Mouse (Mus musculus): ENCODE measurements around the gene Rpusd2. TPM values are rescaled to one million over a fixed set of nuclear protein-coding genes. Genes with fewer than 3 reads are reported as not detected.

Gene Rpusd2
- polyA plus RNA-seq, 1 experiment from 2014 or later: 2.1 TPM

GRCm38 (mm10) chr2:119024536-119025238 lies 9.9 kb upstream of the Rpusd2 start:
- H3K9ac ChIP-seq (ENCODE audit: low read depth, low read length): peak overlapping the region; percentile 9; the same call in 1 of the 2 replicates
- no peaks in the 10 kb centered on the region for H3K27me3 ChIP-seq (ENCODE audit: control insufficient read depth, insufficient read depth, low read depth, low read length)
- ATAC-seq (ENCODE audit: low read depth): peak; percentile 91

GRCm38 (mm10) chr2:119025239-119025616 lies 9.4 kb upstream of the Rpusd2 start:
- Histone ChIP-seq H3K9ac (ENCODE audit: low read depth, low read length) (no peak overlapping the region), H3K4me2 (ENCODE audit: low read depth, low read length) (peak overlapping the region; percentile 56), H3K4me3 (ENCODE audit: low read depth, low read length) (no peak overlapping the region), H3K4me1 (ENCODE audit: control insufficient read depth, low read depth, low read length) (peaks cover 44% of the 10 kb centered on the region), H3K36me3 (ENCODE audit: control insufficient read depth, insufficient read depth) (peaks cover 19% of the 10 kb centered on the region), H3K27ac (ENCODE audit: low read length) (peak overlapping the region; percentile 88), H3K27me3 (ENCODE audit: control insufficient read depth, insufficient read depth, low read depth, low read length) (no peaks in the 10 kb centered on the region), H3K9me3 (replicated peaks; ENCODE audit: control insufficient read depth, low read length) (no peaks in the 10 kb centered on the region; the same call in 1 of the 2 replicates)
- WGBS (ENCODE audit: insufficient replicate concordance): 30% methylated on average over 4 of the region's 4 CpGs
- ATAC-seq (ENCODE audit: low read depth): no peak

More at GRCm38 (mm10) chr2:119024536-119025238, 9.9 kb upstream of the Rpusd2 start:
- Histone ChIP-seq H3K4me3 (ENCODE audit: low read depth, low read length) (0 out of 2 replicates have a peak overlapping the region, but pooled peaks have one; percentile 5), H3K36me3 (ENCODE audit: control insufficient read depth, insufficient read depth) (peaks cover 19% of the 10 kb centered on the region), H3K4me2 (ENCODE audit: low read depth, low read length) (peak overlapping the region; percentile 56), H3K9me3 (replicated peaks; ENCODE audit: control insufficient read depth, low read length) (no peaks in the 10 kb centered on the region; the same call in 1 of the 2 replicates), H3K4me1 (ENCODE audit: control insufficient read depth, low read depth, low read length) (peaks cover 43% of the 10 kb centered on the region), H3K27ac (ENCODE audit: low read length) (peak overlapping the region; percentile 88)
- 18% methylated on average over 9 of the region's 9 CpGs for WGBS (ENCODE audit: insufficient replicate concordance)

- no peak for ATAC-seq (ENCODE audit: low read depth)
- Histone ChIP-seq H3K27ac (ENCODE audit: low read length) (no peak overlapping the region), H3K36me3 (ENCODE audit: control insufficient read depth, insufficient read depth) (peaks cover 7% of the 10 kb centered on the region), H3K4me2 (ENCODE audit: low read depth, low read length) (no peak overlapping the region), H3K9ac (ENCODE audit: low read depth, low read length) (no peak overlapping the region), H3K27me3 (ENCODE audit: control insufficient read depth, insufficient read depth, low read depth, low read length) (no peaks in the 10 kb centered on the region), H3K9me3 (replicated peaks; ENCODE audit: control insufficient read depth, low read length) (no peaks in the 10 kb centered on the region), H3K4me1 (ENCODE audit: control insufficient read depth, low read depth, low read length) (peaks cover 44% of the 10 kb centered on the region), H3K4me3 (ENCODE audit: low read depth, low read length) (no peak overlapping the region)
- 84% methylated on average over 4 of the region's 4 CpGs for WGBS (ENCODE audit: insufficient replicate concordance)
Measured at GRCm38 (mm10) chr2:119026951-119027350, 7.6 kb upstream of the Rpusd2 start.

- H3K9me3 ChIP-seq (replicated peaks; ENCODE audit: control insufficient read depth, low read length): no peaks in the 10 kb centered on the region
- peak within 1 kb of the TSS; percentile 74 for H3K27ac ChIP-seq (ENCODE audit: low read length)
- ATAC-seq (ENCODE audit: low read depth): peak; percentile 86
- H3K4me1 ChIP-seq (ENCODE audit: control insufficient read depth, low read depth, low read length): peaks cover 39% of the 10 kb centered on the region
- H3K27me3 ChIP-seq (ENCODE audit: control insufficient read depth, insufficient read depth, low read depth, low read length): no peaks in the 10 kb centered on the region
- WGBS (ENCODE audit: insufficient replicate concordance): under 1% methylated on average over 28 of the region's 28 CpGs
- peak within 1 kb of the TSS; percentile 80 for H3K4me3 ChIP-seq (ENCODE audit: low read depth, low read length)
- H3K4me2 ChIP-seq (ENCODE audit: low read depth, low read length): peak within 1 kb of the TSS; percentile 87
- H3K9ac ChIP-seq (ENCODE audit: low read depth, low read length): peak within 1 kb of the TSS; percentile 80
- H3K36me3 ChIP-seq (ENCODE audit: control insufficient read depth, insufficient read depth): no peaks in the 10 kb centered on the region; the same call in 1 of the 2 replicates
Measured at GRCm38 (mm10) chr2:119028941-119029551, 5.5 kb upstream of the Rpusd2 start, which contains the start of gene Ccdc32. Gene Ccdc32, minus strand, starts transcription at chr2:119029393.

GRCm38 (mm10) chr2:119032191-119032590 lies 2.4 kb upstream of the Rpusd2 start:
- WGBS (ENCODE audit: insufficient replicate concordance): 33% methylated on average over 4 of the region's 4 CpGs
- H3K27ac ChIP-seq (ENCODE audit: low read length): no peak overlapping the region
- peaks cover 3% of the 10 kb centered on the region; the same call in 1 of the 2 replicates for H3K36me3 ChIP-seq (ENCODE audit: control insufficient read depth, insufficient read depth)
- no peaks in the 10 kb centered on the region for H3K27me3 ChIP-seq (ENCODE audit: control insufficient read depth, insufficient read depth, low read depth, low read length)
- no peak overlapping the region for H3K4me3 ChIP-seq (ENCODE audit: low read depth, low read length)
- no peak overlapping the region for H3K9ac ChIP-seq (ENCODE audit: low read depth, low read length)
- ATAC-seq (ENCODE audit: low read depth): no peak
- peaks cover 29% of the 10 kb centered on the region for H3K4me1 ChIP-seq (ENCODE audit: control insufficient read depth, low read depth, low read length)
- H3K9me3 ChIP-seq (replicated peaks; ENCODE audit: control insufficient read depth, low read length): no peaks in the 10 kb centered on the region
- no peak overlapping the region for H3K4me2 ChIP-seq (ENCODE audit: low read depth, low read length)

- H3K9ac ChIP-seq (ENCODE audit: low read depth, low read length): peak overlapping the region; percentile 88
- H3K9me3 ChIP-seq (replicated peaks; ENCODE audit: control insufficient read depth, low read length): no peaks in the 10 kb centered on the region
- WGBS (ENCODE audit: insufficient replicate concordance): 12% methylated on average over 7 of the region's 7 CpGs
- no peaks in the 10 kb centered on the region for H3K27me3 ChIP-seq (ENCODE audit: control insufficient read depth, insufficient read depth, low read depth, low read length)
- H3K4me1 ChIP-seq (ENCODE audit: control insufficient read depth, low read depth, low read length): peaks cover 11% of the 10 kb centered on the region
- peaks cover 15% of the 10 kb centered on the region for H3K36me3 ChIP-seq (ENCODE audit: control insufficient read depth, insufficient read depth)
- H3K4me2 ChIP-seq (ENCODE audit: low read depth, low read length): peak overlapping the region; percentile 89
- H3K4me3 ChIP-seq (ENCODE audit: low read depth, low read length): peak overlapping the region; percentile 89
- ATAC-seq (ENCODE audit: low read depth): no peak
- no peak overlapping the region; the same call in 1 of the 2 replicates for H3K27ac ChIP-seq (ENCODE audit: low read length)
Measured at GRCm38 (mm10) chr2:119035397-119035745, 781 bp downstream of the Rpusd2 start.

- Histone ChIP-seq H3K4me1 (ENCODE audit: control insufficient read depth, low read depth, low read length) (peaks cover 1% of the 10 kb centered on the region; the same call in 1 of the 2 replicates), H3K4me3 (ENCODE audit: low read depth, low read length) (no peak overlapping the region), H3K4me2 (ENCODE audit: low read depth, low read length) (no peak overlapping the region), H3K27ac (ENCODE audit: low read length) (no peak overlapping the region), H3K27me3 (ENCODE audit: control insufficient read depth, insufficient read depth, low read depth, low read length) (no peaks in the 10 kb centered on the region), H3K9ac (ENCODE audit: low read depth, low read length) (no peak overlapping the region), H3K9me3 (replicated peaks; ENCODE audit: control insufficient read depth, low read length) (no peaks in the 10 kb centered on the region), H3K36me3 (ENCODE audit: control insufficient read depth, insufficient read depth) (peaks cover 15% of the 10 kb centered on the region)
- no peak for ATAC-seq (ENCODE audit: low read depth)
- 36% methylated on average over 4 of the region's 4 CpGs for WGBS (ENCODE audit: insufficient replicate concordance)
Measured at GRCm38 (mm10) chr2:119040882-119041281, 6.3 kb downstream of the Rpusd2 start.

- Histone ChIP-seq H3K27me3 (ENCODE audit: control insufficient read depth, insufficient read depth, low read depth, low read length) (no peaks in the 10 kb centered on the region), H3K4me1 (ENCODE audit: control insufficient read depth, low read depth, low read length) (peaks cover 3% of the 10 kb centered on the region), H3K4me3 (ENCODE audit: low read depth, low read length) (no peak overlapping the region), H3K4me2 (ENCODE audit: low read depth, low read length) (no peak overlapping the region), H3K36me3 (ENCODE audit: control insufficient read depth, insufficient read depth) (no peaks in the 10 kb centered on the region), H3K9me3 (replicated peaks; ENCODE audit: control insufficient read depth, low read length) (no peaks in the 10 kb centered on the region), H3K27ac (ENCODE audit: low read length) (no peak overlapping the region), H3K9ac (ENCODE audit: low read depth, low read length) (no peak overlapping the region)
- 69% methylated on average over 2 of the region's 2 CpGs for WGBS (ENCODE audit: insufficient replicate concordance)
- ATAC-seq (ENCODE audit: low read depth): no peak
Measured at GRCm38 (mm10) chr2:119045163-119045562, 10.6 kb downstream of the Rpusd2 start.

Measured in liver, embryonic 16.5 days (tissue).